Mouse (Mus musculus) c-Kit-positive CD71-positive TER-119-positive erythroid progenitor cells, embryonic 14.5 days (primary cell): Measurements from ENCODE around the gene Tkt.
"Not testable (repeated sequence)": the region's sequence is repeated elsewhere in the genome, so short reads cannot be mapped to it uniquely, and the experiment has no call there.

Experiments
- DNase-seq: peaks from one replicate; pipeline ENCODE4 v3.0.0-alpha.2; 2013; ENCODE audit warnings: low spot score

Gene Tkt

GRCm38 (mm10) chr14:30548131-30548720 lies at the start of gene Tkt:
Gene Tkt (plus strand): TSS chr14:30548359.
- no peak for DNase-seq

DNA sequence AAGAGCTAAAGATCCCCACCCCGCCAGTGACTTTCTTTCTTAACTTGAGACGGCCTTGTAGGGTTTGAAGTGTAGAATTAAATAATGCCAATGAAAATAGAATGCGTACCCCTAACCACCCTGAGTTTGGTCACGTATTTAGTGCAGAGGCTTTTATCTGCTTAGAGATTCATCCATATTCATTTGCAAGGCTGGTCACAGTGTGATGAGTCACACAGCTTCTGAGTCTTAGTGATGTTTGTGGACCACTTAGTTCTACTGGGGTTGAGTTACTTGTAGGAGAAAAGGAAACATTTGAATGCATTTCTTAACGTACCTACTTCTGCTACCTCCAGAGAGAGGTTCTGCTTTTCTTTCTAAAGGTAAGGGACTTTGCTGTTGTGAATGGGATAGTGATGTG lies 43.2 kb upstream of the Tkt start:
- DNase-seq: no peak

- no peak for DNase-seq
Observed at GRCm38 (mm10) chr14:30510214-30510763, 37.9 kb upstream of the Tkt start.

- peak; percentile 29 for DNase-seq
Observed at GRCm38 (mm10) chr14:30512896-30513295, 35.3 kb upstream of the Tkt start.

GRCm38 (mm10) chr14:30515931-30516723 lies 32.0 kb upstream of the Tkt start:
- peak; percentile 34 for DNase-seq

GRCm38 (mm10) chr14:30519323-30519722 lies 28.8 kb upstream of the Tkt start:
- no peak for DNase-seq

DNA sequence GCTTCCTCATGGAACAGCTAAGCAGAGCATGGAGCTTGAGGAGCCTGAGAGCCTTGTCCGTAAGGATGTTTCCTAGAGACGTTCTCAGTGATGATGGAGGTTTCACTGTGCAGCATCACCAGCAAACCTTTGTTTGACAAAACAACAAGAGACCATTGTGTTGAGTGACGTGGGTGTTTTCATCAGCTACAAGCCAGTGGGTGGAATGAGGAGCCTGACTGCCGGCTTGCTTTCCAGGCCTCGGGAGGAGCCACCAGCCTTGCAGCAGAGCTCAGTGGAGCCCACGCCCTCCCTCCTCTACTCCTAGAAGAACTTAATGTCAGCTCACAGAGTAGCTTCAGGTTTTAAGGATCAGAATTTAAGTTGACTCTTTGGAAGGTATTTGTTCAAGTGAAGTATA lies 24.8 kb upstream of the Tkt start:
- DNase-seq: no peak

GRCm38 (mm10) chr14:30528392-30528791 lies 19.8 kb upstream of the Tkt start:
- no peak for DNase-seq

GRCm38 (mm10) chr14:30528961-30529360 lies 19.2 kb upstream of the Tkt start:
- no peak for DNase-seq

DNA sequence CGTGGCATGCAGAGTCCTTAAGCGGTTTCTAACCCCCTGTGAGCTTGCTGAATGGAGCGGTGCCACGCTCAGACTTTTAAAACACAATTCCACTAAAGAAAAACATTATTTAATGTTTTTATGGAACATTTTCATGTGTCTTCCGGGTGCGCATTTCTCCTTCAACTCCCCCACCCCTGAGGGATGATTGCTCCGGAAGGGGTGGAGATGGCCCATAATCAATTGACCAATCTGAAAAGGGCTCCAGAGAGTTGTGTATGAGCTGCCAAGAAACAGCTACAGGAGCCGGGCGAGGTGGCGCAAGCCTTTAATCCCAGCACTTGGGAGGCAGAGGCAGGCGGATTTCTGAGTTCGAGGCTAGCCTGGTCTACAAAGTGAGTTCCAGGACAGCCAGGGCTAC lies 18.7 kb upstream of the Tkt start:
- no peak for DNase-seq

DNA sequence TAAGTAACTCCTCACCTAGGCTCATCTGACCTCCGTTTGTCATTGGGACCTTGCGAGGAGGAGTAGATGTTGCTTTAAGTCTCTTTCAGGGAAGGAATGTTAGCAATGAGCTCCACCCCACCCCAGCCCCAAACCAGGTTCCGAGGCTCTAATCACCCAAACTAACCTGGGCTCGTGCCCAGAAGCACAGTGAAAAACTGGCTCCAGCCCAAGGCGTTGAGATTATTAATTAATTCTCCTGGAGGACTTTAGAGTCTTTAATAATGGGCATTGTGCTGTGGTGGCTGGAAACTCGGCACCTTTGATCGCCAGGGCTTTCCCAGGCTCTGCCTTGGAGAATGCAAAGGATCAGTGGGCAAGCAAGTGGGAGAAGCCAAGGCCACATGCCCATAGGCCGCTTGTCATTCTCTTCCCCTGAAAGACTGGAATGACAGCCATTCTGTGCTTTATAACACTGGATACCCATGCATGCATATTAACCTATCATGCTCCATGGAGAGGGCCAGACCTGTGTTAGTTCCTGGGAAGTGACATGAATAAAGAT lies 17.4 kb upstream of the Tkt start:
- no peak for DNase-seq

DNA sequence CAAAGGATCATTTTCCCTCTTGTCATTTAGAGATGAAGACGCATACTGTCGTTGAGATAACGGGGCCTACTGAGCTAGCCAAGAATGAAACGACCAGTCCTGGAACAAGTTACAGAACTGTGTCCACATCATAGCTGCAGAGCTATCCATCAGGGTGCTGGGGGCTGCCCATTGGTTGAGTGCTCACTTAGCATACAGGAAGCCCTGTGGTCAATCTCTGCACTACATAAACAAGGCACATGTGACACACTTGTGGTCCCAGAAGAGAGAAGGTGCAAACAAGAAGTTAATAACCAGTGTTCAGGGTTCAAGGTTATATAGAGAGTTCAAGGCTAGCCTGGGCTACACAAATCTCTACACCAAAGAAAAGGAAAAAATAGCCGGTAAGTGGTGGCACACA lies 16.7 kb upstream of the Tkt start:
- DNase-seq: no peak

- no peak for DNase-seq
Observed at GRCm38 (mm10) chr14:30531896-30532295, 16.3 kb upstream of the Tkt start.

- DNase-seq: no peak
Observed at GRCm38 (mm10) chr14:30533780-30534450, 14.2 kb upstream of the Tkt start.

DNA sequence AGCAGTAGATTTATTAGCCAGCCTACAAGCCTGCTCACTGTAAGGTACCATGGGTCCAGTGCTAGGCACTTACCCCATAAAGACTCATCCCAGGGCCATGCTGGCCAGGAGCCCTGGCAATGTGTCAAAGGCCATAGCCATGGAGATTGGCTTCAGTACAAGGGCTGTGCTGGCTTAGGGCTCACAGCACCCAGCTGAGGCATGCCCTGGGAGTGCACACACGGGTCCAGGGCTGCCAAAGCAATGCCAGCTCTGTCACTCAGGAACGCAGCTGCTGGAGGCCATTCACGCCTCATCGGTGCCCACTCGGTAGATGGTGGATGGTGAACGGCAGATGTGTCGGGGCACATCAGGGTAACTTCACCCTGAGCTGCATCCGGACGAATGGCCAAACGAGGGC lies 6.6 kb upstream of the Tkt start:
- DNase-seq: no peak

GRCm38 (mm10) chr14:30543331-30543730 lies 4.8 kb upstream of the Tkt start:
- DNase-seq: not testable (repeated sequence)

GRCm38 (mm10) chr14:30548965-30549776 lies 1.0 kb downstream of the Tkt start:
- peak; percentile 94 for DNase-seq

- no peak for DNase-seq
Observed at GRCm38 (mm10) chr14:30549777-30550149, 1.6 kb downstream of the Tkt start.

- DNase-seq: peak; percentile 47
Observed at GRCm38 (mm10) chr14:30550232-30551070, 2.3 kb downstream of the Tkt start.

DNA sequence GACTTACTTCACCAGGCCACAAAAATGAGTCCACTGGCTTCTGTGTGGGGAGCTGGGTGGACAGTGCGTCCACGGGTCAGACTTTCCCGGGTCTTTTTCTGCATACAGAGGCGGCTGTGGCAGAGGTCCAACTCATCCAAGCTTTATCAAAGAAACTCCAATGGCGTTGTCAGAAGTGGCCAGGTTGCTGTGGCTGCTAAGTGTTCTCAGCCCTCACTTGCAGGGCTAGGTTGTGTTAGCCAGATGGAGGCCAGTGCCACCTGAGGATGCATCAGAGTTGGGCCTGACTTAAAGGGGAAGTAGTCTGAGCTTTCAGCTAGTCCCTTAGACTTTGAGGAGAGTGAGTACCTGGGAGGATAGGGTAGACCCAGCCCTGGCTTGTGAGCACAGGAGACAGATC lies 3.4 kb downstream of the Tkt start:
- DNase-seq: no peak

GRCm38 (mm10) chr14:30551981-30552380 lies 3.8 kb downstream of the Tkt start:
- no peak for DNase-seq
